Mouse (Mus musculus) MEL (cell line): ENCODE measurements around the gene Slmap. TPM values are rescaled to one million over a fixed set of nuclear protein-coding genes. Genes with fewer than 3 reads are reported as not detected.
"Not testable (repeated sequence)": the region's sequence is repeated elsewhere in the genome, so short reads cannot be mapped to it uniquely, and the experiment has no call there.

Experiments
- DNase-seq: peaks from one replicate; pipeline ENCODE4 v3.0.0; 2011; ENCODE audit warnings: low read depth, low spot score
- H3K27ac ChIP-seq: 2 replicates; pipeline ENCODE4 v1.5.1; 2012; ENCODE audit warnings: low read depth, mild to moderate bottlenecking, control low read depth, low read length, moderate library complexity; ENCODE audit not compliant: control insufficient read depth
- H3K27me3 ChIP-seq, 2 experiments: fragments of 150-350 bp in 1 of 2; sonication (generic) in 1 of 2; 2 replicates each; pipeline ENCODE4 v1.6.1; 2012; ENCODE audit warnings: low read length in 2 of 2, mild to moderate bottlenecking in 2 of 2, improper control_type of control experiment in 1 of 2, moderate library complexity in 1 of 2; ENCODE audit not compliant: insufficient read depth in 2 of 2, control insufficient read depth in 1 of 2
- H3K36me3 ChIP-seq, 2 experiments: 2 replicates each; pipeline ENCODE4 v1.6.1; 2012 to 2014; ENCODE audit warnings: low read length in 2 of 2, improper control_type of control experiment in 1 of 2, inconsistent platforms in 1 of 2, mild to moderate bottlenecking in 1 of 2; ENCODE audit not compliant: insufficient read depth in 2 of 2, control insufficient read depth in 1 of 2
- H3K4me1 ChIP-seq, 2 experiments: fragments of 150-350 bp in 1 of 2; sonication (generic) in 1 of 2; 2 replicates each; pipeline ENCODE4 v1.6.1; 2012; ENCODE audit warnings: low read length in 2 of 2, improper control_type of control experiment in 1 of 2, mild to moderate bottlenecking in 1 of 2; ENCODE audit not compliant: insufficient read depth in 2 of 2, control insufficient read depth in 1 of 2
- H3K4me3 ChIP-seq, 2 experiments: fragments of 150-350 bp in 1 of 2; sonication (generic) in 1 of 2; 2 replicates each; pipeline ENCODE4 v1.5.1; 2012; ENCODE audit warnings: low read depth in 2 of 2, low read length in 2 of 2, mild to moderate bottlenecking in 2 of 2, moderate library complexity in 2 of 2, control low read depth in 1 of 2, improper control_type of control experiment in 1 of 2; ENCODE audit not compliant: control insufficient read depth in 1 of 2, insufficient read depth in 1 of 2
- H3K79me2 ChIP-seq: 2 replicates; pipeline ENCODE4 v1.6.1; 2012; ENCODE audit warnings: mild to moderate bottlenecking, low read length, moderate library complexity; ENCODE audit not compliant: control insufficient read depth, poor library complexity, insufficient read depth
- H3K9ac ChIP-seq: 2 replicates; pipeline ENCODE4 v1.6.1; 2012; ENCODE audit warnings: low read depth, mild to moderate bottlenecking, control low read depth, low read length, moderate library complexity; ENCODE audit not compliant: control insufficient read depth, poor library complexity, severe bottlenecking
- H3K9me3 ChIP-seq: fragments of 150-350 bp; sonication (generic); replicated peaks from 2 replicates; pipeline ENCODE4 v1.6.1; 2012; ENCODE audit warnings: mild to moderate bottlenecking, low read length, improper control_type of control experiment, moderate library complexity; ENCODE audit not compliant: insufficient read depth
- KAT2A ChIP-seq: conservative IDR thresholded peaks from 2 replicates; pipeline ENCODE4 v1.6.1; 2012; ENCODE audit warnings: low read depth, low read length, improper control_type of control experiment, inconsistent platforms
- MAFK ChIP-seq: IDR thresholded peaks from 2 replicates; pipeline ENCODE4 v1.6.1; 2011; ENCODE audit warnings: low read depth, mild to moderate bottlenecking, low read length, improper control_type of control experiment, borderline replicate concordance
- MAX ChIP-seq: IDR thresholded peaks from 2 replicates; pipeline ENCODE4 v1.6.1; 2011; ENCODE audit warnings: low read length, improper control_type of control experiment
- MAZ ChIP-seq: IDR thresholded peaks from 2 replicates; pipeline ENCODE4 v1.6.1; 2012; ENCODE audit warnings: low read depth, mild to moderate bottlenecking, inconsistent platforms, low read length, improper control_type of control experiment
- MXI1 ChIP-seq: IDR thresholded peaks from 2 replicates; pipeline ENCODE4 v1.6.1; 2011; ENCODE audit warnings: mild to moderate bottlenecking, low read depth, low read length, improper control_type of control experiment
- NELFE ChIP-seq: IDR thresholded peaks from 2 replicates; pipeline ENCODE4 v1.6.1; 2011; ENCODE audit warnings: low read depth, low read length, improper control_type of control experiment
- POLR2A ChIP-seq, 2 experiments: IDR thresholded peaks; 2 replicates each; pipeline ENCODE4 v1.6.1; 2011 to 2012; ENCODE audit warnings: low read length in 2 of 2, mild to moderate bottlenecking in 2 of 2, control low read depth in 1 of 2, improper control_type of control experiment in 1 of 2, low read depth in 1 of 2, moderate library complexity in 1 of 2; ENCODE audit not compliant: control insufficient read depth in 1 of 2, insufficient read depth in 1 of 2, poor library complexity in 1 of 2
- POLR2AphosphoS5 ChIP-seq: IDR thresholded peaks from 2 replicates; pipeline ENCODE4 v1.6.1; 2012; ENCODE audit warnings: low read depth, borderline replicate concordance, mild to moderate bottlenecking, inconsistent platforms, low read length, moderate library complexity, mixed read lengths
- SIN3A ChIP-seq: IDR thresholded peaks from 2 replicates; pipeline ENCODE4 v1.6.1; 2012; ENCODE audit warnings: low read length, improper control_type of control experiment, inconsistent platforms
- TBP ChIP-seq: IDR thresholded peaks from 2 replicates; pipeline ENCODE4 v1.8.0; 2011; ENCODE audit warnings: low read depth, low read length, improper control_type of control experiment
- USF1 ChIP-seq: IDR thresholded peaks from 2 replicates; pipeline ENCODE4 v1.6.1; 2014; ENCODE audit warnings: low read depth, mild to moderate bottlenecking, inconsistent platforms, low read length, improper control_type of control experiment, moderate library complexity
- ZC3H11A ChIP-seq: IDR thresholded peaks from 2 replicates; pipeline ENCODE4 v1.6.1; 2012; ENCODE audit warnings: low read depth, mild to moderate bottlenecking, inconsistent platforms, low read length, improper control_type of control experiment
- ZNF384 ChIP-seq: IDR thresholded peaks from 2 replicates; pipeline ENCODE4 v1.6.1; 2012; ENCODE audit warnings: low read depth, mild to moderate bottlenecking, inconsistent platforms, low read length, improper control_type of control experiment
- polyA plus RNA-seq, 2 experiments: library from polyadenylated mRNA; stranded (reverse) in 1 of 2; unstranded in 1 of 2; fragments of >175 nt in 1 of 2; fragments of >200 nt in 1 of 2; gene quantifications; 2 replicates each; pipeline versions ENCODE4 v1.2.1 to v1.2.4; 2012; ENCODE audit warnings: low replicate concordance in 2 of 2, low read depth in 1 of 2; ENCODE audit not compliant: insufficient read length in 2 of 2, insufficient read depth in 1 of 2, missing spikeins in 1 of 2
- total RNA-seq: library from RNA; depleted of rRNA; stranded (reverse); fragments of 300-350 nt; gene quantifications from 2 replicates; pipeline ENCODE4 v1.2.3, GENCODE M21; 2012

The Slmap gene
- total and polyA plus RNA-seq, 3 experiments, result 21.4 to 41.9 TPM; not detected in 1

- no peaks in the 10 kb centered on the region for H3K4me1 ChIP-seq
- no peaks in the 10 kb centered on the region for H3K36me3 ChIP-seq
- H3K27me3 ChIP-seq, result peaks cover 0 to 2% of the 10 kb centered on the region in 2 experiments; a peak in 2 of 4 replicates
- no peaks in the 10 kb centered on the region for H3K9me3 ChIP-seq
- no peak overlapping the region for H3K9ac ChIP-seq
- TF ChIP-seq POLR2AphosphoS5, result no peak
- TF ChIP-seq NELFE, result no peak
- no peak for TF ChIP-seq MAX
- TF ChIP-seq MXI1, result no peak
- H3K4me3 ChIP-seq, result no peak overlapping the region
- no peak for DNase-seq
- no peaks in the 10 kb centered on the region for H3K79me2 ChIP-seq
- H3K27ac ChIP-seq, result no peak overlapping the region
Observed at GRCm38 (mm10) chr14:26391866-26392265, 142.9 kb downstream of the Slmap start.

- H3K4me3 ChIP-seq, H3K36me3 ChIP-seq, H3K79me2 ChIP-seq, H3K27me3 ChIP-seq, H3K9ac ChIP-seq, H3K9me3 ChIP-seq, H3K27ac ChIP-seq, DNase-seq, H3K4me1 ChIP-seq: not testable (repeated sequence)
Observed at GRCm38 (mm10) chr14:26388961-26389360, 145.8 kb downstream of the Slmap start.

GRCm38 (mm10) chr14:26386999-26387398 is 147.7 kb downstream of the Slmap start:
- H3K27ac ChIP-seq, H3K36me3 ChIP-seq, H3K27me3 ChIP-seq, H3K9me3 ChIP-seq, H3K9ac ChIP-seq, H3K79me2 ChIP-seq, H3K4me1 ChIP-seq, DNase-seq, H3K4me3 ChIP-seq: not testable (repeated sequence)

GRCm38 (mm10) chr14:26385659-26386058 is 149.1 kb downstream of the Slmap start:
- H3K36me3 ChIP-seq, H3K4me3 ChIP-seq, H3K9me3 ChIP-seq, H3K27me3 ChIP-seq, H3K4me1 ChIP-seq, H3K27ac ChIP-seq, DNase-seq, H3K79me2 ChIP-seq, H3K9ac ChIP-seq: not testable (repeated sequence)

GRCm38 (mm10) chr14:26379071-26379470 is 155.7 kb downstream of the Slmap start:
- Histone ChIP-seq H3K4me3 (no peak overlapping the region), H3K9ac (no peak overlapping the region), H3K27me3 (peaks cover 1 to 7% of the 10 kb centered on the region in 2 experiments; a peak in 3 of 4 replicates), H3K4me1 (no peaks in the 10 kb centered on the region), H3K27ac (no peak overlapping the region), H3K79me2 (no peaks in the 10 kb centered on the region), H3K36me3 (no peaks in the 10 kb centered on the region), H3K9me3 (no peaks in the 10 kb centered on the region)
- DNase-seq, result no peak
- TF ChIP-seq MAFK, result no peak
- no peak for TF ChIP-seq KAT2A
- no peak for TF ChIP-seq ZNF384
- TF ChIP-seq TBP, result no peak
- TF ChIP-seq SIN3A, result no peak
- TF ChIP-seq USF1, result no peak
- no peak for TF ChIP-seq NELFE
- no peak for TF ChIP-seq POLR2A (IDR thresholded peaks at IDR 0.05; ENCODE audit: control insufficient read depth in 1 of 2, insufficient read depth in 1 of 2, low read depth in 1 of 2, low read length in 2 of 2, poor library complexity in 1 of 2)
- no peak for TF ChIP-seq MAZ
- TF ChIP-seq ZC3H11A, result no peak
- TF ChIP-seq MAX, result no peak
